Mouse (Mus musculus): ENCODE measurements around the gene Olfr467.
"Not testable (repeated sequence)": the region's sequence is repeated elsewhere in the genome, so short reads cannot be mapped to it uniquely, and the experiment has no call there.

Olfr467 gene

GRCm38 (mm10) chr7:107811963-107812362 is at the start of gene Olfr467:
TSS of gene Olfr467 (plus strand) at chr7:107812263.
- in situ Hi-C loops (cut with MboI, MseI): no loop called here

- in situ Hi-C loops (cut with MboI, MseI): no loop called here
These were observed 41.3 kb upstream of the Olfr467 start for GRCm38 (mm10) chr7:107770812-107771211.

DNA sequence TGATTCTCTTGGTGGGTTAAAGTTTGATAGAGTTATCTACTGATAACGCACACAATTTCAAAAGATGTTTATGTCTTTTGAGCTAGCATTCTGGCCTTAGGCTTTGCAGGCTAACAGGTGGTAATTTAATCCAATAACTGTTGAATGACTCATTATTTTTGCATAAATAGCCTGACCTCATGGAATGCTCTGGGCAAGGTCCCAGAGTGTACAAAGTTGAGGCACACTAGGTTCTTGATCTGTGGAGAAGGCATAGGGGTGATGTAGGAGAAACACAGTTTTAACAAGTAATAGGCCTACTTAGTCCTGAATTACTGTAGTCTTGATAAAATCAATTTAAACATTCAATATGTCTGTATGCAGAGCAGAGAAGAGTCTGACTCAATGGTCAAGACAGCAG is 33.8 kb upstream of the Olfr467 start:
- in situ Hi-C loops (cut with MboI, MseI): no loop called here

DNA sequence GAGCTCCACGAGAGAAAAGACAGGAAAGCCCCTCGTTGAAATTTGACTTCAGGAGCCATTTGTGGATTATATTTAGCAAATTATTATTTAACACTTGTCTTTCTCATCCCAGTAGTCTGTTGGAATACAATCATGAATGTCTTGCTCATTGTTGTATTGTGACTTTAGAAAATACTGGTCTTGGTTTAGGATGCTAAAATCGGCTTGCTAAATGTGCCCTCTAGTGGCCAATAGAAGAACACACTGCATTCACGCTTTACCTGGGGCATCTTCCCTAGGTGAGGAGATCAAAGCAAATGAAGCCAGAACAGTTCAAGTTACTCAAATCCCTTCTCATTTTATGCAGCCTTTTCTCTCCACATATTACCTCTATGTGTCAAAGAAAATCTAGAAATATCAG is 32.5 kb upstream of the Olfr467 start:
- in situ Hi-C loops (cut with MboI, MseI): no loop called here

- in situ Hi-C loops (cut with MboI, MseI): no loop called here
These were observed 24.0 kb upstream of the Olfr467 start for GRCm38 (mm10) chr7:107787977-107788620.

GRCm38 (mm10) chr7:107796500-107796899 is 15.6 kb upstream of the Olfr467 start:
- in situ Hi-C loops (cut with MboI, MseI): no loop called here

DNA sequence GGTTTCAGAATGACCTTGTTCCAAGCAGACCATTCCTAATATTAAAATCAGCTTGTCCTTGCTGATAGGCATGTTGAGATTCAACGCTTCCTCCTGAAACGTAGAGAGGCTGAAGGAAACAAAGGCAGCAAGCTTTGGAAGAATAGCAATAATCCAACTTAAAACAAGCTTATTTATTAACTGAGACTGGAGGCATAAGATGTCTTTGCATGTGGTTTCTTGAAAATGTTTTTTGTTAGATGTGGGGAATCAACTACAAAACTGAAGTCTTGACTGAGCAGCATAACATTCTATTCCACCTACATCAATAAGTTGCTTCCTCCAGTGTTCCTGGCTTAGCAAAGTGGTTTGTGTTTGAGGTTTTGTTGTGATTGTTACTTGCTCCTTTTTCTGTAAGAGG is 11.0 kb upstream of the Olfr467 start, which contains the start of gene Ovch2:
TSS of gene Ovch2 (minus strand) at position 101 of the 400 bp plus-strand sequence.
- in situ Hi-C loops (cut with MboI, MseI): no loop called here

- in situ Hi-C loops (cut with MboI, MseI): no loop called here
These were observed 9.9 kb upstream of the Olfr467 start for GRCm38 (mm10) chr7:107802138-107802537.

DNA sequence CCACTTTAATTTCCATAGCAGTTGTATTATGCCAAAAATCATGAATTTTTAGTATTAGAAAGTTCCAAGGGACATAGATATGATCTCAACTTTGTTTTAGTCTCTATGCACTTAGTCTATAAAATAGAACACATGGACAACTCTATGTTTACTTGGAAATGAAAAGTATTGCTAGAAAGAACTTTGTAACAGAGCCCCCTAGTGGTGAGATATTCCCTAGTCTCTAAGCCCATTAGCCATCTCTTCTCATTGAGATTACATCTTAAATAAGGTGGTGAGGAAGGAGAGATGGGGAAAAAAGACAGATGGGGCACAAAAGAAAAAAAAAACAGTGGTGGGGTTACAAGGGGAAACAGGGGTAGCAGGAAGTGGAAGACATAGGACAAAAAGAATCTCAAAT is 7.4 kb downstream of the Olfr467 start:
- in situ Hi-C loops (cut with MboI, MseI): no loop called here

- in situ Hi-C loops (cut with MboI, MseI): not testable (repeated sequence)
These were observed 11.8 kb downstream of the Olfr467 start for GRCm38 (mm10) chr7:107823867-107824266.

GRCm38 (mm10) chr7:107825441-107825840 is 13.4 kb downstream of the Olfr467 start, which contains the start of gene Olfr469:
TSS of gene Olfr469 (minus strand) at chr7:107825541.
- in situ Hi-C loops (cut with MboI, MseI): not testable (repeated sequence)

- in situ Hi-C loops (cut with MboI, MseI): no loop called here
These were observed 29.7 kb downstream of the Olfr467 start for GRCm38 (mm10) chr7:107841719-107842118.

- in situ Hi-C loops (cut with MboI, MseI): not testable (repeated sequence)
These were observed 35.3 kb downstream of the Olfr467 start, which contains the start of gene Olfr470 for GRCm38 (mm10) chr7:107847390-107847789. TSS of gene Olfr470 (minus strand) at chr7:107847490.
